Mouse (Mus musculus): ENCODE measurements at regions not wholly inside any gene's neighbourhood (a gene's known extent, or its start where the extent isn't known, plus 50 kb on each side); places are given as distances from the start of the nearest gene placed in this dataset.
"Not testable (repeated sequence)": the region's sequence is repeated elsewhere in the genome, so short reads cannot be mapped to it uniquely, and the experiment has no call there.

GRCm38 (mm10) chr5:105358902-105359301, 56.7 kb upstream of the Lrrc8b start:
- no peak for ATAC-seq

GRCm38 (mm10) chr5:105356393-105356792, 59.2 kb upstream of the Lrrc8b start:
- ATAC-seq, result not testable (repeated sequence)

- peak; percentile 66 for ATAC-seq
These were observed 60.5 kb upstream of the Gbp6 start for GRCm38 (mm10) chr5:105354041-105354440.

GRCm38 (mm10) chr5:105346463-105346862, 53.0 kb upstream of the Gbp6 start:
- ATAC-seq, result peak; percentile 39

GRCm38 (mm10) chr5:105345953-105346352, 52.5 kb upstream of the Gbp6 start:
- ATAC-seq, result not testable (repeated sequence)

- ATAC-seq, result peak; percentile 37
These were observed 51.6 kb upstream of the Gbp6 start for GRCm38 (mm10) chr5:105344808-105345732.

- not testable (repeated sequence) for ATAC-seq
These were observed 50.3 kb upstream of the Gbp6 start for GRCm38 (mm10) chr5:105343816-105344215.

All from CD4-positive, CD25-positive, alpha-beta regulatory T cell, adult 4 months (primary cell).